Mouse (Mus musculus) erythroblast, embryonic 14.5 days (primary cell): ENCODE results near the gene Rap1gds1. TPM values are rescaled to one million over a fixed set of nuclear protein-coding genes. Genes with fewer than 3 reads are reported as not detected.

ENCODE experiments used
- H3K27me3 ChIP-seq: 2 replicates; pipeline ENCODE4 v1.6.1; 2012; ENCODE audit warnings: inconsistent platforms; ENCODE audit not compliant: control insufficient read depth
- H3K36me3 ChIP-seq: 2 replicates; pipeline ENCODE4 v1.6.1; 2012; ENCODE audit warnings: mild to moderate bottlenecking, inconsistent platforms; ENCODE audit not compliant: control insufficient read depth
- H3K4me1 ChIP-seq: 2 replicates; pipeline ENCODE4 v1.6.1; 2012; ENCODE audit warnings: inconsistent platforms; ENCODE audit not compliant: control insufficient read depth
- H3K4me3 ChIP-seq: replicated peaks from 2 replicates; pipeline ENCODE3; 2012; ENCODE audit warnings: moderate library complexity, mild to moderate bottlenecking, inconsistent platforms
- H3K9me3 ChIP-seq: 2 replicates; pipeline ENCODE4 v1.6.1; 2012; ENCODE audit warnings: low read length, inconsistent platforms, mixed read lengths; ENCODE audit not compliant: control insufficient read depth
- GATA1 ChIP-seq: IDR thresholded peaks from 2 replicates; pipeline ENCODE4 v1.6.1; 2012; ENCODE audit warnings: low read length, inconsistent platforms, mixed read lengths
- TAL1 ChIP-seq: IDR thresholded peaks from 3 replicates; pipeline ENCODE4 v1.6.1; 2012; ENCODE audit warnings: low read length, inconsistent platforms, mixed read lengths
- polyA plus RNA-seq: library from polyadenylated mRNA; stranded (reverse); fragments of >175 nt; gene quantifications from 2 replicates; pipeline ENCODE4 v1.2.3, GENCODE M21; 2012

Gene Rap1gds1
- polyA plus RNA-seq, 1 experiment: 0.17 TPM

GRCm38 (mm10) chr3:139025077-139025476 is 49.9 kb downstream of the Rap1gds1 start:
- H3K4me1 ChIP-seq: peaks cover 8% of the 10 kb centered on the region
- no peaks in the 10 kb centered on the region for H3K27me3 ChIP-seq
- H3K36me3 ChIP-seq: no peaks in the 10 kb centered on the region
- TF ChIP-seq TAL1 (no peak), GATA1 (no peak)
- H3K9me3 ChIP-seq: no peaks in the 10 kb centered on the region
- no peak overlapping the region for H3K4me3 ChIP-seq

- H3K9me3 ChIP-seq: no peaks in the 10 kb centered on the region
- no peaks in the 10 kb centered on the region for H3K36me3 ChIP-seq
- H3K4me1 ChIP-seq: peaks cover 8% of the 10 kb centered on the region
- H3K4me3 ChIP-seq: no peak overlapping the region
- TF ChIP-seq GATA1 (no peak), TAL1 (no peak)
- no peaks in the 10 kb centered on the region for H3K27me3 ChIP-seq
Measured at GRCm38 (mm10) chr3:139023585-139023984, 51.4 kb downstream of the Rap1gds1 start.

GRCm38 (mm10) chr3:139012352-139012751 is 62.6 kb downstream of the Rap1gds1 start:
- Histone ChIP-seq H3K4me1 (no peaks in the 10 kb centered on the region), H3K27me3 (no peaks in the 10 kb centered on the region), H3K9me3 (no peaks in the 10 kb centered on the region), H3K36me3 (peaks cover 3% of the 10 kb centered on the region), H3K4me3 (no peak overlapping the region)
- TF ChIP-seq TAL1 (no peak), GATA1 (no peak)

GRCm38 (mm10) chr3:139005669-139006068 is 69.3 kb downstream of the Rap1gds1 start:
- Histone ChIP-seq H3K36me3 (peaks cover 6% of the 10 kb centered on the region), H3K9me3 (no peaks in the 10 kb centered on the region), H3K4me3 (no peak overlapping the region), H3K27me3 (no peaks in the 10 kb centered on the region), H3K4me1 (no peaks in the 10 kb centered on the region)
- TF ChIP-seq GATA1 (no peak), TAL1 (no peak)

GRCm38 (mm10) chr3:139002774-139003173 is 72.2 kb downstream of the Rap1gds1 start:
- no peak for TF ChIP-seq TAL1
- no peak for TF ChIP-seq GATA1
- peaks cover 6% of the 10 kb centered on the region for H3K36me3 ChIP-seq
- no peaks in the 10 kb centered on the region for H3K4me1 ChIP-seq
- H3K27me3 ChIP-seq: no peaks in the 10 kb centered on the region
- no peaks in the 10 kb centered on the region for H3K9me3 ChIP-seq
- no peak overlapping the region for H3K4me3 ChIP-seq

GRCm38 (mm10) chr3:139000071-139000867 is 74.7 kb downstream of the Rap1gds1 start:
- Histone ChIP-seq H3K9me3 (no peaks in the 10 kb centered on the region), H3K4me3 (no peak overlapping the region), H3K36me3 (peaks cover 10% of the 10 kb centered on the region), H3K4me1 (no peaks in the 10 kb centered on the region), H3K27me3 (no peaks in the 10 kb centered on the region)
- no peak for TF ChIP-seq TAL1

- Histone ChIP-seq H3K4me3 (no peak overlapping the region), H3K4me1 (peaks cover 4% of the 10 kb centered on the region), H3K9me3 (no peaks in the 10 kb centered on the region), H3K36me3 (peaks cover 5% of the 10 kb centered on the region), H3K27me3 (no peaks in the 10 kb centered on the region)
- no peak for TF ChIP-seq GATA1
Measured at GRCm38 (mm10) chr3:138993473-138993872, 81.5 kb downstream of the Rap1gds1 start.

GRCm38 (mm10) chr3:138991367-138991766 is 83.6 kb downstream of the Rap1gds1 start:
- H3K36me3 ChIP-seq: no peaks in the 10 kb centered on the region
- H3K4me1 ChIP-seq: peaks cover 4% of the 10 kb centered on the region
- no peaks in the 10 kb centered on the region for H3K27me3 ChIP-seq
- no peaks in the 10 kb centered on the region for H3K9me3 ChIP-seq
- no peak overlapping the region for H3K4me3 ChIP-seq
- no peak for TF ChIP-seq TAL1
- no peak for TF ChIP-seq GATA1

- Histone ChIP-seq H3K9me3 (no peaks in the 10 kb centered on the region), H3K27me3 (no peaks in the 10 kb centered on the region), H3K36me3 (no peaks in the 10 kb centered on the region), H3K4me1 (peaks cover 4% of the 10 kb centered on the region), H3K4me3 (no peak overlapping the region)
- TF ChIP-seq GATA1: no peak
- no peak for TF ChIP-seq TAL1
Measured at GRCm38 (mm10) chr3:138989141-138989540, 85.9 kb downstream of the Rap1gds1 start.

GRCm38 (mm10) chr3:138988004-138988403 is 87.0 kb downstream of the Rap1gds1 start:
- peaks cover 4% of the 10 kb centered on the region for H3K4me1 ChIP-seq
- no peaks in the 10 kb centered on the region for H3K27me3 ChIP-seq
- H3K4me3 ChIP-seq: no peak overlapping the region
- no peaks in the 10 kb centered on the region for H3K9me3 ChIP-seq
- H3K36me3 ChIP-seq: no peaks in the 10 kb centered on the region
- no peak for TF ChIP-seq GATA1
- TF ChIP-seq TAL1: no peak
